Comparison of ENCODE assay signal across 10 mouse cellular contexts in the genomic region with DNA sequence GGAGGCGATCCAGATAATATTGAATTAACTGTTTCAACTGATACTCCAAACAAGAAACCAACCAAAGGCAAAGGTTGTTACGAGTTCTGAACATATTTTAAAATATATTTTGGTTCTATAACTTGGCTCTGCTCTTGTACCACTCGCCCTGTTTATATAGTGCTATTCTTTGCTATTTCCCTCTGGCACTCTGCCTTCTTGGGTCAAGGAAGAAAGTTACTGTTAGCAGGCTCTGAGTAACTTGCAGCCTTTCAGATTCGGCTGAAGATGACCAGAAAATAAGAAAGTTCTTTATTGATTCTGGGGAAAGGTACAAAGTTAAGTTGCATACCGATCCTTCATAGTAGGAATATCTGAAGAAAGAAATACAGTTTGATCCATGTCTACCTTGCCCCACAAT. TPM values are rescaled to one million over a fixed set of nuclear protein-coding genes. Genes with fewer than 3 reads are reported as not detected.
DNase-seq lines count a peak whose midpoint lies in the region; ATAC-seq lines count a peak whose summit lies in the region.
"Had no signal": no experiment of that assay in that cellular context is flagged by ENCODE, and none has a peak within 500 bp of the region (broad histone marks: within the 10 kb centered on the region; RNA-seq: fewer than 3 reads in every experiment).

No protein-coding gene starts in this region.

- 77% methylated on average over 5 of the region's 5 CpGs for WGBS in neural tube, embryonic 11.5 days
- WGBS in forebrain, embryonic 13.5 days = 59% methylated on average over 5 of the region's 5 CpGs
- WGBS in liver, embryonic 12.5 days (ENCODE audit: insufficient replicate concordance) = 54% methylated on average over 5 of the region's 5 CpGs
- 37% methylated on average over 5 of the region's 5 CpGs for WGBS in stomach, embryonic 16.5 days

- no peaks in the 10 kb centered on the region for H3K36me3 ChIP-seq in neural tube, embryonic 11.5 days (ENCODE audit: control insufficient read depth, insufficient read depth, low read length)
- H3K36me3 ChIP-seq in forebrain, embryonic 13.5 days (ENCODE audit: poor library complexity, severe bottlenecking) = 0 out of 2 replicates have a peak, but pooled peaks cover 6% of the 10 kb centered on the region
- H3K36me3 ChIP-seq in liver, embryonic 12.5 days = peaks cover 21% of the 10 kb centered on the region
- H3K36me3 ChIP-seq in stomach, embryonic 16.5 days (ENCODE audit: control insufficient read depth, insufficient read depth, low read length) = no peaks in the 10 kb centered on the region

- H3K27ac ChIP-seq in neural tube, embryonic 11.5 days (ENCODE audit: low read depth, low read length) = no peak overlapping the region
- H3K27ac ChIP-seq in forebrain, embryonic 13.5 days = no peak overlapping the region
- H3K27ac ChIP-seq in liver, embryonic 12.5 days = no peak overlapping the region; the same call in 1 of the 2 replicates
- H3K27ac ChIP-seq in stomach, embryonic 16.5 days (ENCODE audit: low read length) = no peak overlapping the region

- no peak for DNase-seq in neural tube, embryonic 11.5 days (ENCODE audit: low spot score)
- DNase-seq in neural tube, embryonic 10.5 days (ENCODE audit: extremely low spot score, low spot score) = no peak
- no peak for DNase-seq in layer of hippocampus, postnatal 25 days (ENCODE audit: extremely low spot score in 1 of 2, low spot score in 1 of 2)
- DNase-seq in spleen, postnatal 4 days (ENCODE audit: low spot score in 2 of 2) = no peak
- no peak for DNase-seq in left cerebral cortex, adult 9 months (ENCODE audit: low spot score in 2 of 2)
- DNase-seq: adrenal gland, adult 2 months; right cerebral cortex, postnatal 25 days had no signal

- peak overlapping the region; percentile 67 for H3K4me2 ChIP-seq in neural tube, embryonic 11.5 days (ENCODE audit: low read depth)
- H3K4me2 ChIP-seq in forebrain, embryonic 13.5 days = peak overlapping the region; percentile 79
- peak overlapping the region; percentile 98 for H3K4me2 ChIP-seq in liver, embryonic 12.5 days
- H3K4me2 ChIP-seq in stomach, embryonic 16.5 days (ENCODE audit: low read depth, low read length) = peak overlapping the region; percentile 79

- ATAC-seq in neural tube, embryonic 11.5 days (ENCODE audit: insufficient read depth, low FRiP score, low TSS enrichment) = no peak
- no peak for ATAC-seq in forebrain, embryonic 13.5 days
- ATAC-seq in liver, embryonic 12.5 days = no peak
- ATAC-seq in stomach, embryonic 16.5 days (ENCODE audit: insufficient read depth, low FRiP score) = no peak

- H3K9me3 ChIP-seq in neural tube, embryonic 11.5 days (ENCODE audit: control insufficient read depth, low read length) = no peaks in the 10 kb centered on the region
- H3K9me3 ChIP-seq in forebrain, embryonic 13.5 days (replicated peaks) = no peaks in the 10 kb centered on the region
- H3K9me3 ChIP-seq in liver, embryonic 12.5 days (replicated peaks) = no peaks in the 10 kb centered on the region
- H3K9me3 ChIP-seq in stomach, embryonic 16.5 days (replicated peaks; ENCODE audit: control insufficient read depth, low read length) = no peaks in the 10 kb centered on the region

- 0 out of 2 replicates have a peak overlapping the region, but pooled peaks have one; percentile 15 for H3K9ac ChIP-seq in neural tube, embryonic 11.5 days (ENCODE audit: low read length)
- peak overlapping the region; percentile 96 for H3K9ac ChIP-seq in forebrain, embryonic 13.5 days
- peak overlapping the region; percentile 91 for H3K9ac ChIP-seq in liver, embryonic 12.5 days
- H3K9ac ChIP-seq in stomach, embryonic 16.5 days (ENCODE audit: low read length) = peak overlapping the region; percentile 46

- no peaks in the 10 kb centered on the region for H3K27me3 ChIP-seq in neural tube, embryonic 11.5 days (ENCODE audit: control insufficient read depth, insufficient read depth, low read length)
- H3K27me3 ChIP-seq in forebrain, embryonic 13.5 days = no peaks in the 10 kb centered on the region
- H3K27me3 ChIP-seq in liver, embryonic 12.5 days (replicated peaks) = no peaks in the 10 kb centered on the region
- H3K27me3 ChIP-seq in stomach, embryonic 16.5 days (ENCODE audit: control insufficient read depth, insufficient read depth, low read length) = no peaks in the 10 kb centered on the region

- H3K4me3 ChIP-seq in neural tube, embryonic 11.5 days (ENCODE audit: low read depth, low read length) = peak overlapping the region; percentile 84
- peak overlapping the region; percentile 82 for H3K4me3 ChIP-seq in forebrain, embryonic 13.5 days
- H3K4me3 ChIP-seq in liver, embryonic 12.5 days = peak overlapping the region; percentile 90
- H3K4me3 ChIP-seq in stomach, embryonic 16.5 days (replicated peaks; ENCODE audit: low read length) = peak overlapping the region; percentile 76

- H3K4me1 ChIP-seq in neural tube, embryonic 11.5 days (ENCODE audit: control insufficient read depth, insufficient read depth, low read length) = peaks cover 4% of the 10 kb centered on the region
- H3K4me1 ChIP-seq in forebrain, embryonic 13.5 days = peaks cover 33% of the 10 kb centered on the region
- peaks cover 25% of the 10 kb centered on the region for H3K4me1 ChIP-seq in liver, embryonic 12.5 days
- H3K4me1 ChIP-seq in stomach, embryonic 16.5 days (ENCODE audit: control insufficient read depth, insufficient read depth, low read length) = peaks cover 7% of the 10 kb centered on the region; the same call in 1 of the 2 replicates

RNA-seq across cellular contexts. Expression of a gene that starts 1.4 kb away (rescaled TPM):
- 63.3 and 70.7 TPM in 2 replicates for polyA plus RNA-seq in neural tube, embryonic 11.5 days (2014; fragmentation: Nextera tagmentation; extraction: Ambion mirVana)
- 72.7 and 73.5 TPM in 2 replicates for polyA plus RNA-seq in forebrain, embryonic 13.5 days (2015; fragmentation: Nextera tagmentation; extraction: Ambion mirVana)
- 30.7 and 32.3 TPM in 2 replicates for polyA plus RNA-seq in liver, embryonic 12.5 days (2016; fragmentation: Nextera tagmentation; extraction: Ambion mirVana)
- 47.1 and 49.6 TPM in 2 replicates for polyA plus RNA-seq in stomach, embryonic 16.5 days (2015; fragmentation: Nextera tagmentation; extraction: Ambion mirVana)
- 10 to 100 TPM; 41.8 to 57.4 TPM for total RNA-seq in layer of hippocampus, postnatal 25 days (2021)

RNA-seq across cellular contexts. Expression of a gene that starts 40.5 kb away (rescaled TPM):
- polyA plus RNA-seq in neural tube, embryonic 11.5 days (2014; fragmentation: Nextera tagmentation; extraction: Ambion mirVana) = 44.5 and 46.2 TPM in 2 replicates
- 35.1 and 35.7 TPM in 2 replicates for polyA plus RNA-seq in forebrain, embryonic 13.5 days (2015; fragmentation: Nextera tagmentation; extraction: Ambion mirVana)
- 13.8 and 15.0 TPM in 2 replicates for polyA plus RNA-seq in liver, embryonic 12.5 days (2016; fragmentation: Nextera tagmentation; extraction: Ambion mirVana)
- 20.2 and 20.6 TPM in 2 replicates for polyA plus RNA-seq in stomach, embryonic 16.5 days (2015; fragmentation: Nextera tagmentation; extraction: Ambion mirVana)
- total RNA-seq in layer of hippocampus, postnatal 25 days (2021) = 10 to 100 TPM; 36.9 to 42.0 TPM

Comparison
In these comparisons a context has a peak if more than half of its experiments do, and no peak if none do; other contexts are left out.
1. H3K9ac ChIP-seq: peak in every context shown above with its lines; median percentile 96 in forebrain, embryonic 13.5 days; 91 in liver, embryonic 12.5 days; 46 in stomach, embryonic 16.5 days; 15 in neural tube, embryonic 11.5 days.